Mouse (Mus musculus) CH12.LX (cell line): Measurements from ENCODE around the gene Atp8b4. TPM values are rescaled to one million over a fixed set of nuclear protein-coding genes. Genes with fewer than 3 reads are reported as not detected.

Source experiments
- DNase-seq: peaks from one replicate; pipeline ENCODE4 v3.0.0-alpha.2; 2013; ENCODE audit errors: extremely low read depth
- H3K27ac ChIP-seq: 2 replicates; pipeline ENCODE4 v1.5.1; 2012; ENCODE audit warnings: low read depth, mild to moderate bottlenecking, control low read depth, moderate library complexity; ENCODE audit not compliant: insufficient read depth
- H3K27me3 ChIP-seq: replicated peaks from 2 replicates; pipeline ENCODE3; 2012; ENCODE audit warnings: inconsistent platforms
- H3K36me3 ChIP-seq, 2 experiments: replicated peaks in 1 of 2; 2 replicates each; pipeline versions ENCODE3 to v1.6.1; 2012; ENCODE audit warnings: inconsistent platforms in 1 of 2, low read length in 1 of 2, mild to moderate bottlenecking in 1 of 2, mixed read lengths in 1 of 2, moderate library complexity in 1 of 2; ENCODE audit not compliant: control insufficient read depth in 1 of 2, insufficient read depth in 1 of 2
- H3K4me1 ChIP-seq, 2 experiments: 2 replicates each; pipeline ENCODE4 v1.6.1; 2012; ENCODE audit warnings: inconsistent platforms in 1 of 2, moderate library complexity in 1 of 2; ENCODE audit not compliant: insufficient read depth in 2 of 2, control insufficient read depth in 1 of 2
- H3K4me2 ChIP-seq: 2 replicates; pipeline ENCODE4 v1.6.1; 2012; ENCODE audit warnings: low read depth, mild to moderate bottlenecking, control low read depth; ENCODE audit not compliant: poor library complexity, insufficient read depth, severe bottlenecking
- H3K4me3 ChIP-seq, 3 experiments: fragments of 150-350 bp in 1 of 3; sonication (generic) in 1 of 3; replicated peaks in 1 of 3; 2 replicates each; pipeline versions ENCODE3 to v1.5.1; 2011 to 2012; ENCODE audit warnings: low read depth in 2 of 3, low read length in 2 of 3, mild to moderate bottlenecking in 2 of 3, moderate library complexity in 2 of 3, control low read depth in 1 of 3, improper control_type of control experiment in 1 of 3, inconsistent platforms in 1 of 3, mixed read lengths in 1 of 3; ENCODE audit not compliant: poor library complexity in 1 of 3
- H3K79me2 ChIP-seq: replicated peaks from 2 replicates; pipeline ENCODE4 v1.6.1; 2012; ENCODE audit warnings: mild to moderate bottlenecking, moderate library complexity; ENCODE audit not compliant: control insufficient read depth, poor library complexity, insufficient read depth, severe bottlenecking; ENCODE audit errors: extremely low read depth
- H3K9ac ChIP-seq: 2 replicates; pipeline ENCODE4 v1.6.1; 2012; ENCODE audit warnings: low read depth, mild to moderate bottlenecking, control low read depth, moderate library complexity; ENCODE audit not compliant: insufficient read depth
- H3K9me3 ChIP-seq: replicated peaks from 2 replicates; pipeline ENCODE3; 2012; ENCODE audit warnings: low read length, inconsistent platforms, mixed read lengths
- CTCF ChIP-seq, 2 experiments: IDR thresholded peaks in 1 of 2; conservative IDR thresholded peaks in 1 of 2; 2 replicates each; pipeline ENCODE4 v1.5.1; 2011 to 2012; ENCODE audit warnings: low read depth in 2 of 2, low read length in 2 of 2, improper control_type of control experiment in 1 of 2, inconsistent platforms in 1 of 2, mild to moderate bottlenecking in 1 of 2, moderate library complexity in 1 of 2
- E2F4 ChIP-seq: IDR thresholded peaks from 2 replicates; pipeline ENCODE4 v1.6.1; 2011; ENCODE audit warnings: low read depth, low read length, improper control_type of control experiment; ENCODE audit not compliant: insufficient replicate concordance
- EP300 ChIP-seq: IDR thresholded peaks from 2 replicates; pipeline ENCODE4 v1.6.1; 2011; ENCODE audit warnings: low read length, improper control_type of control experiment
- IRF4 ChIP-seq: IDR thresholded peaks from 2 replicates; pipeline ENCODE4 v1.6.1; 2014; ENCODE audit warnings: low read depth, mild to moderate bottlenecking, inconsistent platforms, low read length, improper control_type of control experiment
- KAT2A ChIP-seq: IDR thresholded peaks from 2 replicates; pipeline ENCODE4 v1.6.1; 2012; ENCODE audit warnings: low read length, improper control_type of control experiment, inconsistent platforms; ENCODE audit not compliant: insufficient replicate concordance
- MAFK ChIP-seq: IDR thresholded peaks from 2 replicates; pipeline ENCODE4 v1.6.1; 2011; ENCODE audit warnings: low read length, improper control_type of control experiment; ENCODE audit not compliant: insufficient replicate concordance
- NELFE ChIP-seq: IDR thresholded peaks from 2 replicates; pipeline ENCODE4 v1.6.1; 2011; ENCODE audit warnings: low read depth, low read length, improper control_type of control experiment
- POLR2A ChIP-seq: IDR thresholded peaks from 2 replicates; pipeline ENCODE4 v1.6.1; 2011; ENCODE audit warnings: low read depth, mild to moderate bottlenecking, improper control_type of control experiment, low read length
- RAD21 ChIP-seq: IDR thresholded peaks from 2 replicates; pipeline ENCODE4 v1.6.1; 2011; ENCODE audit warnings: low read depth, mild to moderate bottlenecking, low read length, improper control_type of control experiment, moderate library complexity
- SIN3A ChIP-seq: IDR thresholded peaks from 2 replicates; pipeline ENCODE4 v1.6.1; 2012; ENCODE audit warnings: low read length, improper control_type of control experiment, inconsistent platforms
- SMC3 ChIP-seq: IDR thresholded peaks from 2 replicates; pipeline ENCODE4 v1.6.1; 2011; ENCODE audit warnings: low read depth, low read length, improper control_type of control experiment
- USF1 ChIP-seq: IDR thresholded peaks from 2 replicates; pipeline ENCODE4 v1.6.1; 2014; ENCODE audit warnings: low read depth, mild to moderate bottlenecking, inconsistent platforms, low read length, improper control_type of control experiment
- ZKSCAN1 ChIP-seq: IDR thresholded peaks from 2 replicates; pipeline ENCODE4 v1.6.1; 2012; ENCODE audit warnings: low read depth, inconsistent platforms, low read length, improper control_type of control experiment, borderline replicate concordance
- ZMIZ1 ChIP-seq: IDR thresholded peaks from 2 replicates; pipeline ENCODE4 v1.6.1; 2012; ENCODE audit warnings: low read depth, mild to moderate bottlenecking, inconsistent platforms, low read length, improper control_type of control experiment
- ZNF384 ChIP-seq: IDR thresholded peaks from 2 replicates; pipeline ENCODE4 v1.6.1; 2012; ENCODE audit warnings: low read depth, low read length, improper control_type of control experiment, inconsistent platforms
- dilution Hi-C: fragments of 300-500 bp; cut with MboI; formaldehyde crosslinking; loops from 2 replicates; pipeline ENCODE4 v1.14.3; 2020; ENCODE audit warnings: low sequenced_read_pairs; ENCODE audit not compliant: extremely low pct_unique_long_range_greater_than_20kb, extremely low pct_ligation_motif_present
- in situ Hi-C: fragments of 300-500 bp; cut with MboI; formaldehyde crosslinking; loops from 3 replicates; pipeline ENCODE4 v1.14.3; 2019; ENCODE audit warnings: low sequenced_read_pairs, low pct_ligation_motif_present, low pct_unique_long_range_greater_than_20kb, mixed read lengths
- polyA plus RNA-seq: library from polyadenylated mRNA; unstranded; fragments of >175 nt; gene quantifications from 2 replicates; pipeline ENCODE4 v1.2.1, GENCODE M21; 2012; ENCODE audit warnings: low read depth; ENCODE audit not compliant: insufficient read length
- total RNA-seq, 2 experiments: library from RNA; depleted of rRNA; stranded (reverse); fragments of 300-350 nt in 1 of 2; fragments of >200 nt in 1 of 2; gene quantifications; 2 replicates each; pipeline ENCODE4 v1.2.3; 2012 to 2014

The Atp8b4 gene
- total and polyA plus RNA-seq, 3 experiments, result 0.50 to 1.9 (median 0.79) TPM

GRCm38 (mm10) chr2:126542211-126542610 lies 41.7 kb upstream of the Atp8b4 start (continued):
- no peak for TF ChIP-seq ZMIZ1
- TF ChIP-seq E2F4, result no peak

- no peaks in the 10 kb centered on the region for H3K27me3 ChIP-seq
- no peak overlapping the region for H3K9ac ChIP-seq
- dilution Hi-C loops, result no loop called here
- TF ChIP-seq SIN3A, result no peak
- no peak for TF ChIP-seq RAD21
- TF ChIP-seq NELFE, result no peak
- no peak for TF ChIP-seq CTCF (conservative IDR thresholded peaks at IDR 0.05 in 1 of 2, IDR thresholded peaks at IDR 0.05 in 1 of 2; ENCODE audit: low read depth in 2 of 2, low read length in 2 of 2)
- TF ChIP-seq ZKSCAN1, result no peak
- TF ChIP-seq EP300, result no peak
- TF ChIP-seq POLR2A, result no peak
- TF ChIP-seq ZNF384, result no peak
- TF ChIP-seq MAFK, result no peak
- TF ChIP-seq USF1, result no peak
- no peak for TF ChIP-seq IRF4
- TF ChIP-seq SMC3, result no peak
- H3K79me2 ChIP-seq, result no peaks in the 10 kb centered on the region
- no peaks in the 10 kb centered on the region for H3K4me1 ChIP-seq
- H3K9me3 ChIP-seq, result no peaks in the 10 kb centered on the region
- in situ Hi-C loops, result no loop called here
- no peak overlapping the region for H3K4me2 ChIP-seq
- H3K27ac ChIP-seq, result no peak overlapping the region
- no peak for DNase-seq
- H3K36me3 ChIP-seq, result no peaks in the 10 kb centered on the region
- no peak overlapping the region for H3K4me3 ChIP-seq
Measured at GRCm38 (mm10) chr2:126540390-126540925, 40.0 kb upstream of the Atp8b4 start.

DNA sequence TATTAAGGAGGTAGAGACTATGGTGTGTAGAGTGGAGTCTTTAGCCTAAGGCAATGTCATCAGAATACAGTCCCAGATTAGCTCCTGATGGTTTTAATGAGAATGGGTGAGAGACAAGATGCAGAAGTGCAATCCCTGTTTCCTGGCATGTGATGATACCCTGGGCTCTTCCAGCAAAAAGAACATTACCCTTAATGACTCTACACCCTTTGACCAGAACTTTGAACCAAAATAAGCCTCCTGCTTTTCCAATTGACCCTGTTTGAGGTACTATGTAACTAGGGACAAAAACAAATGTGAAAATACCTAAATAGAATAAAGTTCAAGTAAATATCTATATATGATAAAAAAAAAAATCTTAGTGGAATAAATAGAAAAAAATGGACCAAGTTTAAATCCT lies 37.2 kb upstream of the Atp8b4 start:
- dilution Hi-C loops, result no loop called here
- TF ChIP-seq POLR2A (no peak), CTCF (conservative IDR thresholded peaks at IDR 0.05 in 1 of 2, IDR thresholded peaks at IDR 0.05 in 1 of 2; ENCODE audit: low read depth in 2 of 2, low read length in 2 of 2) (no peak), E2F4 (no peak), ZNF384 (no peak), KAT2A (no peak)
- H3K79me2 ChIP-seq, result no peaks in the 10 kb centered on the region

More for the DNA sequence above, 37.2 kb upstream of the Atp8b4 start:
- H3K27ac ChIP-seq, result no peak overlapping the region
- no peak overlapping the region for H3K9ac ChIP-seq
- in situ Hi-C loops, result no loop called here
- no peak overlapping the region for H3K4me2 ChIP-seq
- no peaks in the 10 kb centered on the region for H3K4me1 ChIP-seq
- no peaks in the 10 kb centered on the region for H3K9me3 ChIP-seq
- DNase-seq, result no peak
- no peaks in the 10 kb centered on the region for H3K36me3 ChIP-seq
- no peaks in the 10 kb centered on the region for H3K27me3 ChIP-seq
- H3K4me3 ChIP-seq, result no peak overlapping the region
